Mouse (Mus musculus): ENCODE results near the gene Ripor3. TPM values are rescaled to one million over a fixed set of nuclear protein-coding genes. Genes with fewer than 3 reads are reported as not detected.

The Ripor3 gene
- polyA plus RNA-seq, 1 experiment from 2014 or later = 1.1 TPM

GRCm38 (mm10) chr2:168025174-168025573 lies 14.8 kb upstream of the Ripor3 start:
- Histone ChIP-seq H3K4me1 (no peaks in the 10 kb centered on the region), H3K4me2 (replicated peaks) (no peak overlapping the region), H3K27me3 (no peaks in the 10 kb centered on the region), H3K36me3 (no peaks in the 10 kb centered on the region), H3K4me3 (no peak overlapping the region), H3K9me3 (replicated peaks) (peaks cover 6% of the 10 kb centered on the region; the same call in 1 of the 2 replicates), H3K9ac (no peak overlapping the region), H3K27ac (no peak overlapping the region)
- WGBS = 55% methylated on average over 12 of the region's 12 CpGs
- no peak for ATAC-seq (ENCODE audit: low FRiP score)

GRCm38 (mm10) chr2:168023763-168024402 lies 13.5 kb upstream of the Ripor3 start:
- H3K9me3 ChIP-seq (replicated peaks) = peaks cover 5% of the 10 kb centered on the region; the same call in 1 of the 2 replicates
- no peaks in the 10 kb centered on the region for H3K27me3 ChIP-seq
- no peaks in the 10 kb centered on the region for H3K36me3 ChIP-seq
- no peak overlapping the region for H3K9ac ChIP-seq
- ATAC-seq (ENCODE audit: low FRiP score) = no peak
- WGBS = 67% methylated on average over 3 of the region's 3 CpGs
- H3K4me2 ChIP-seq (replicated peaks) = no peak overlapping the region
- H3K4me1 ChIP-seq = no peaks in the 10 kb centered on the region
- H3K4me3 ChIP-seq = no peak overlapping the region
- no peak overlapping the region for H3K27ac ChIP-seq

- H3K4me3 ChIP-seq = no peak overlapping the region
- H3K4me1 ChIP-seq = no peaks in the 10 kb centered on the region
- no peak for ATAC-seq (ENCODE audit: low FRiP score)
- H3K27ac ChIP-seq = no peak overlapping the region
- no peak overlapping the region for H3K9ac ChIP-seq
- no peaks in the 10 kb centered on the region for H3K27me3 ChIP-seq
- no peak overlapping the region for H3K4me2 ChIP-seq (replicated peaks)
- no peaks in the 10 kb centered on the region for H3K36me3 ChIP-seq
- WGBS = 85% methylated on average over 9 of the region's 9 CpGs
- no peaks in the 10 kb centered on the region for H3K9me3 ChIP-seq (replicated peaks)
Measured at GRCm38 (mm10) chr2:168019201-168019715, 8.8 kb upstream of the Ripor3 start.

- WGBS = 15% methylated on average over 5 of the region's 5 CpGs
- no peak overlapping the region for H3K9ac ChIP-seq
- H3K4me2 ChIP-seq (replicated peaks) = no peak overlapping the region
- H3K9me3 ChIP-seq (replicated peaks) = no peaks in the 10 kb centered on the region
- H3K27ac ChIP-seq = no peak overlapping the region
- no peaks in the 10 kb centered on the region for H3K36me3 ChIP-seq
- no peaks in the 10 kb centered on the region for H3K4me1 ChIP-seq
- ATAC-seq (ENCODE audit: low FRiP score) = no peak
- no peak overlapping the region for H3K4me3 ChIP-seq
- no peaks in the 10 kb centered on the region for H3K27me3 ChIP-seq
Measured at GRCm38 (mm10) chr2:168016951-168017391, 6.6 kb upstream of the Ripor3 start.

GRCm38 (mm10) chr2:168010893-168011292 lies 475 bp upstream of the Ripor3 start:
- ATAC-seq (ENCODE audit: low FRiP score) = no peak
- Histone ChIP-seq H3K4me3 (no peak overlapping the region), H3K9me3 (replicated peaks) (no peaks in the 10 kb centered on the region), H3K36me3 (no peaks in the 10 kb centered on the region), H3K27ac (no peak overlapping the region), H3K27me3 (no peaks in the 10 kb centered on the region), H3K4me1 (peaks cover 26% of the 10 kb centered on the region), H3K9ac (no peak overlapping the region), H3K4me2 (replicated peaks) (no peak overlapping the region)
- WGBS = 37% methylated on average over 11 of the region's 11 CpGs

GRCm38 (mm10) chr2:168008132-168008531 lies 2.3 kb downstream of the Ripor3 start:
- Histone ChIP-seq H3K27ac (no peak overlapping the region), H3K4me2 (replicated peaks) (no peak overlapping the region), H3K9me3 (replicated peaks) (no peaks in the 10 kb centered on the region), H3K27me3 (no peaks in the 10 kb centered on the region), H3K36me3 (no peaks in the 10 kb centered on the region), H3K4me1 (peaks cover 33% of the 10 kb centered on the region), H3K9ac (no peak overlapping the region), H3K4me3 (no peak overlapping the region)
- ATAC-seq (ENCODE audit: low FRiP score) = no peak
- 24% methylated on average over 3 of the region's 3 CpGs for WGBS

- no peak for ATAC-seq (ENCODE audit: low FRiP score)
- Histone ChIP-seq H3K9ac (no peak overlapping the region), H3K27ac (no peak overlapping the region), H3K4me2 (replicated peaks) (no peak overlapping the region), H3K9me3 (replicated peaks) (no peaks in the 10 kb centered on the region), H3K36me3 (no peaks in the 10 kb centered on the region), H3K4me3 (no peak overlapping the region), H3K4me1 (peaks cover 43% of the 10 kb centered on the region), H3K27me3 (no peaks in the 10 kb centered on the region)
- 76% methylated on average over 6 of the region's 6 CpGs for WGBS
Measured at GRCm38 (mm10) chr2:168006489-168006888, 3.9 kb downstream of the Ripor3 start.

GRCm38 (mm10) chr2:168005616-168006015 lies 4.8 kb downstream of the Ripor3 start:
- WGBS = 45% methylated on average over 3 of the region's 3 CpGs
- H3K9me3 ChIP-seq (replicated peaks) = peaks cover 2% of the 10 kb centered on the region; the same call in 1 of the 2 replicates

GRCm38 (mm10) chr2:168005005-168005404 lies 5.4 kb downstream of the Ripor3 start:
- Histone ChIP-seq H3K4me1 (peaks cover 29% of the 10 kb centered on the region), H3K4me2 (replicated peaks) (no peak overlapping the region), H3K9ac (no peak overlapping the region), H3K4me3 (no peak overlapping the region), H3K27ac (no peak overlapping the region), H3K9me3 (replicated peaks) (peaks cover 8% of the 10 kb centered on the region; the same call in 1 of the 2 replicates), H3K36me3 (no peaks in the 10 kb centered on the region), H3K27me3 (no peaks in the 10 kb centered on the region)
- ATAC-seq (ENCODE audit: low FRiP score) = no peak
- WGBS = 69% methylated on average over 3 of the region's 3 CpGs

More at GRCm38 (mm10) chr2:168005616-168006015, 4.8 kb downstream of the Ripor3 start:
- no peak overlapping the region for H3K4me3 ChIP-seq
- H3K27ac ChIP-seq = no peak overlapping the region
- no peaks in the 10 kb centered on the region for H3K36me3 ChIP-seq
- no peaks in the 10 kb centered on the region for H3K27me3 ChIP-seq
- ATAC-seq (ENCODE audit: low FRiP score) = no peak
- H3K4me2 ChIP-seq (replicated peaks) = no peak overlapping the region
- no peak overlapping the region for H3K9ac ChIP-seq
- H3K4me1 ChIP-seq = peaks cover 35% of the 10 kb centered on the region

- no peaks in the 10 kb centered on the region for H3K36me3 ChIP-seq
- WGBS = 58% methylated on average over 2 of the region's 2 CpGs
- no peak for ATAC-seq (ENCODE audit: low FRiP score)
- H3K4me3 ChIP-seq = no peak overlapping the region
- no peak overlapping the region for H3K9ac ChIP-seq
- H3K4me1 ChIP-seq = peaks cover 27% of the 10 kb centered on the region; the same call in 1 of the 2 replicates
- no peaks in the 10 kb centered on the region for H3K27me3 ChIP-seq
- H3K9me3 ChIP-seq (replicated peaks) = peaks cover 8% of the 10 kb centered on the region; the same call in 1 of the 2 replicates
- H3K27ac ChIP-seq = no peak overlapping the region
- H3K4me2 ChIP-seq (replicated peaks) = no peak overlapping the region
Measured at GRCm38 (mm10) chr2:168004369-168004768, 6.0 kb downstream of the Ripor3 start.

- ATAC-seq (ENCODE audit: low FRiP score) = peak; percentile 49
- peaks cover 27% of the 10 kb centered on the region; the same call in 1 of the 2 replicates for H3K4me1 ChIP-seq
Measured at GRCm38 (mm10) chr2:168003431-168003830, 7.0 kb downstream of the Ripor3 start.

GRCm38 (mm10) chr2:168002884-168003283 lies 7.5 kb downstream of the Ripor3 start:
- H3K4me3 ChIP-seq = no peak overlapping the region
- H3K27ac ChIP-seq = no peak overlapping the region
- H3K9me3 ChIP-seq (replicated peaks) = peaks cover 8% of the 10 kb centered on the region; the same call in 1 of the 2 replicates
- no peaks in the 10 kb centered on the region for H3K36me3 ChIP-seq
- 76% methylated on average over 2 of the region's 2 CpGs for WGBS
- H3K9ac ChIP-seq = no peak overlapping the region
- no peak overlapping the region for H3K4me2 ChIP-seq (replicated peaks)
- H3K4me1 ChIP-seq = peaks cover 24% of the 10 kb centered on the region; the same call in 1 of the 2 replicates
- ATAC-seq (ENCODE audit: low FRiP score) = no peak
- no peaks in the 10 kb centered on the region for H3K27me3 ChIP-seq

More at GRCm38 (mm10) chr2:168003431-168003830, 7.0 kb downstream of the Ripor3 start:
- no peaks in the 10 kb centered on the region for H3K36me3 ChIP-seq
- H3K4me3 ChIP-seq = no peak overlapping the region
- 0 out of 2 replicates have a peak overlapping the region, but pooled peaks have one; percentile 5 for H3K27ac ChIP-seq
- no peak overlapping the region for H3K9ac ChIP-seq
- H3K9me3 ChIP-seq (replicated peaks) = peaks cover 8% of the 10 kb centered on the region; the same call in 1 of the 2 replicates
- 45% methylated on average over 12 of the region's 12 CpGs for WGBS
- H3K4me2 ChIP-seq (replicated peaks) = no peak overlapping the region
- no peaks in the 10 kb centered on the region for H3K27me3 ChIP-seq
